Mouse (Mus musculus): ENCODE measurements around the gene Ecpas.

Gene Ecpas

DNA sequence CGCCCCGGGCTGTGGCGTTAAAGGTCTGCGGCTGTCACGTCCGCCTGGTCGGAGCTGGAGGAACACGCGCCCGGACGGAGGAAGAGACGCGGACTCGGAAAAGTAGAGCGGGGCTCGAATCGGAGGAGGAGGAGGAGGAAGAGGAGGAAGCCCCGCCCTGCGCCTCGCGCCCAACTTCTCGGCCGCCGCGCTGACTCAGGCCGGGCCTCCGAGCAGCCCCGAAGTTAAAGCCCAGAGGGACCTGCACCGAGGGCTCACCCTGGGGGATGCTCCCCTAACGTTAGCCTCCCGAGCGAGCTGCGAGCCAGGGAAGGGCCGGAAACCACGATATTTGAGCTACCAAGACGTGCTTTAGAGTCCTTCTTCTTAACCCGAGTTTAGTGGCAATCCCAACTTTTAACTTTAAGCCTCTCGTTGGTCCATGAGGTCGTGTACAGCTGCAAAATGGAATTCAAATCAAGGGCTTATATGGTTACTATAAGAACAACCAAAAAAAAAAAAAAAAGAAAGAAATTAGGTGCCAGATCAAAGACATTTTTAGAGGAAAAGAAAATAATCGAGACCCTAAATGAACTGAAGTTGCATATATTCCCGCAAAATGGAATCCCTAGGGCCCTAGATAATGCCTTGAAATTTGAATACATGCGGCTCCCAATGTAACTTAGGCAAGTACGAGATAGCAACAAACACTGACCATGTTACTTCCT lies at the start of gene Ecpas:
Ecpas (minus strand) TSS at position 121 of the 707 bp plus-strand sequence.
- CTCF ChIA-PET, result interaction anchor here in 3 of 4 experiments (0.6 to 1.2 kb wide), 5 partner anchors 16 to 124 kb away, joined by 3 to 7 read pairs (median 5); no protein-coding TSS in a partner anchor
- POLR2A ChIA-PET, result interaction anchor here (0.5 to 3.1 kb wide), 31 partner anchors 10 to 956 kb away, joined by 3 to 23 read pairs (median 4); partner anchors contain the start of genes Dnajc25 (in 1 of the 4), Gng10 (in 1 of the 4), Ptgr1 (in 1 of the 4) and Txn1 (in 1 of the 4)

DNA sequence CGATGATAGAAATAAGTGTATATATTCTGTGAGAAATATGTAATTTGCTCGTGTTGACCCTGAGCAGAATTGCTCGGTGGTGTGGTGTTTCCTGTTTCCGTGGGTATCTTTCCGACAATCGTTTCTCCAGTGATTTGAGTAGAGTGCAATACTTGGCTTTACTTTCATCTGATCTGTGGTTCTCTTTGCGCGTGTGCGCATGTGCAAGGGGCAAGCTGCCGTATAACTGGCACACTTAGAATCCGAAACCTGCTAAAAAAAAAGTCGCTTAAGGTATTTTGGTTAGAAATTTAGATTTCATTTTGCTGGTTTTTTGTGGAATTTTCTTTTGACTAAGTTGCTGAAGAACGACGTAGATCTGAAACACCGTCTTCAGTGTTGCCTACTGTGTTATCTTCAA lies 49.2 kb upstream of the Ecpas start:
- ChIA-PET POLR2A (no interaction called here), CTCF (interaction anchor here in 1 of 4 experiments (1.0 kb wide), 1 partner anchor 38 kb away, joined by 3 read pairs; no protein-coding TSS in a partner anchor)

- ChIA-PET CTCF (interaction anchor here in 1 of 4 experiments (0.6 kb wide), 1 partner anchor 48 kb away, joined by 3 read pairs; no protein-coding TSS in a partner anchor), POLR2A (no interaction called here)
These were observed 40.1 kb upstream of the Ecpas start for GRCm38 (mm10) chr4:58952630-58953029.

DNA sequence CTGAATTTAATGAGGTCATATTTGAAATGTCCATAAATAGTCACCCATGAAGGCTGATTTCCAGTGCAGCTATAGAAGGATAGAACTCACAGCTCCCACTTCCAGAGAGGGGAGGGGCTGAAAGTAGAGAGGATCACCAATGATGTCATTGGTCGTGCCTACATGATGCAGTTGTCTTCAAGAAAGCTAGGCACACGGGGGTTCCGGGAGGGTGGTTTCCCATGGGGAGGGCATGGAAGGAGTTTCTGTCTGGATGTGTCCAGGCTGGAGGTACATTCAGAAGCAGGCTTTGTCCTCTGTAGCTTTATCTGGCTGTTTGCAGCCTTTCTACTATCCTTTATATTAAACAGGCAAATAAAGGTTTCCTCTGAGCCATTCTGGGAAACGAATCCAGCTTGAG lies 35.8 kb upstream of the Ecpas start:
- POLR2A ChIA-PET, result interaction anchor here in 1 of 4 experiments (0.6 kb wide), 1 partner anchor 55 kb away, joined by 4 read pairs; no protein-coding TSS in a partner anchor

GRCm38 (mm10) chr4:58944695-58945094 lies 32.1 kb upstream of the Ecpas start:
- ChIA-PET CTCF (interaction anchor here in 1 of 4 experiments (1.4 to 2.5 kb wide), 2 partner anchors 10 to 55 kb away, joined by 5 read pairs; no protein-coding TSS in a partner anchor), POLR2A (no interaction called here)

More for the DNA sequence above, 35.8 kb upstream of the Ecpas start:
- CTCF ChIA-PET, result interaction anchor here in 1 of 4 experiments (0.6 kb wide), 1 partner anchor 428 kb away, joined by 9 read pairs; no protein-coding TSS in a partner anchor

DNA sequence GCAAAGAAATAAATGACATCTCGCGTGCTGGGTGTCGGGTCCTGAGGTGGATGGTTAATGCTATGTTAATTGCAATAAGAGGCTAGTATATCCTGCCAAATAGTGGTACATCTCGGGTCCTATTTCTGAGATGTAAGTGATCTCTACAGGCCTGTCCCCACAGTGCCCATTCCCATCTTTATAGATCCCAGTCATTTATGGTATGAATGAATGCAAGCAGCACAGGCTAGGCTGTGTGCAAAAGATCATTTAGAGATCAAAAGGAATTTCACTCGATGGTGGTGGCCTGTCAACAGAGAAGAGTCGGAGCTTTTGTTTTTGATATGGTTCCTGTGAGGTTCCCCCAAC lies 31.6 kb upstream of the Ecpas start:
- ChIA-PET CTCF (interaction anchor here in 3 of 4 experiments (0.6 to 2.5 kb wide), 6 partner anchors 9 to 469 kb away, joined by 5 to 13 read pairs (median 8); no protein-coding TSS in a partner anchor), POLR2A (interaction anchor here in 3 of 4 experiments (0.5 to 2.3 kb wide), 9 partner anchors 9 to 1619 kb away, joined by 3 to 9 read pairs (median 6); partner anchors contain the start of genes Dnajc25 (in 1 of the 3), Ecpas (in 1 of the 3) and Ptgr1 (in 1 of the 3))

DNA sequence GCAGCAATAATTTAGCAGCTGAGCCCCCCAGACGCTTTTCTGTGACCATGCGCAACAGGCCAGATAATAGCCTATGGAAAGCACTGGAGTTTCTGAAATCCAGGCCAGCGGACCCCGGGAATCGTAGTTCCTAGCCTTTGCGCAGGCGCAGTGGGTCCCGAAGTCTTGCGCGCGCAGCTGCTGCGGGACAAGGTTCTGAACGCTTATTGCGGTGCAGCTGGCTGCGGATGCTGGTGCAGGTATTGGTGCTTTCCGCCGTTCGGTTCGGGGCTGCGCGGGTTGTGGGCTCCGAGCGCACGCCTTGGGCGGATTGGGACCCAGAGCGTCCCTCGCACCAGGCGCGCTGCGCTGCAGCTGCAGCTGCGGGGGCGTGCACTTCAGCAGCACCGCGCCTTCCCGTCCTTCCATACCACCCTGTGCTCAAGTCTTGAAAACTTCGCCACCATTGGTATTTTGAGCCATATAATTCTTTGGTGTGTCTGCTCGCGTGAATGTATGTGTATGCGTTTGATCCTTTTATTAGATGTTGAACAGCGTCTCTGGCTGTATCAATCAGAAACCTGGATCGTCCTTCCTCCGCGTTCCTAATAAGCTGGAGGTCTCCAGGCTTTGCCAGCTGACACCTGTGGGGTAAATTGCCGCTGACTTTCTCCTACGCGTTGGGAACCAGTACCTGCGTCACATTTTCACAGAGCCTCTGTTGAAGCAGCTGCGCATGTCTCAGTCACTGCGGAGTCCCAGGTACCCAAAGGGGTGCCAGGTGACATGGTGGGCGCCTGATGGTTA lies 31.1 kb upstream of the Ecpas start, which contains the start of gene Zkscan16:
Zkscan16 (plus strand) TSS at position 209 of the 786 bp plus-strand sequence.
- POLR2A ChIA-PET, result interaction anchor here in 3 of 4 experiments (0.5 to 2.3 kb wide), 11 partner anchors 9 to 1619 kb away, joined by 3 to 9 read pairs (median 5); partner anchors contain the start of genes Dnajc25 (in 1 of the 3), Ecpas (in 1 of the 3) and Ptgr1 (in 1 of the 3)

DNA sequence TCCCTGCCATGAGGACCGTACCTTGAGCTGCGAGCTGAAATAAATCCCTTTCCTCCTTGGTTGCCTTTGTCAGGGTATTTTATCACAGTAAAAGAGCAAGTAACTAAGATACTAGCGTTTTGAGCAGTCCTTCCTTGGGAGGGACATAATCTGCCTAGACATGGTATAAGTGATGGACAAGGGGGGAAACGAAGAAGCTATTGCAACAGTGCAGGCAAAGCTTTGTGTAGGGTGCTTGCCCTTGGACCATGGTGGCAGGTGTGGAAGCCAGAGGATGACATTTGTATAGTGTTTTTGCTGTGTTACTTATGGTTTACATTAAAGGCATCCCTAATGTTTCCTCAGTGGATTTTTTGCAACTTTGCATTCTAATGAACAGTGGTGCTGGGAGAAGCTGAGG lies 30.4 kb upstream of the Ecpas start:
- CTCF ChIA-PET, result interaction anchor here (0.5 to 2.5 kb wide), 6 partner anchors 42 to 298 kb away, joined by 3 to 6 read pairs (median 4); no protein-coding TSS in a partner anchor
- POLR2A ChIA-PET, result interaction anchor here in 2 of 4 experiments (0.7 to 2.3 kb wide), 7 partner anchors 8 to 126 kb away, joined by 3 to 9 read pairs (median 5); partner anchors contain the start of genes Dnajc25 (in 1 of the 2), Ecpas (in 1 of the 2) and Ptgr1 (in 1 of the 2)

More for the DNA sequence above, 31.1 kb upstream of the Ecpas start, which contains the start of gene Zkscan16:
- CTCF ChIA-PET, result interaction anchor here (0.5 to 2.5 kb wide), 10 partner anchors 9 to 470 kb away, joined by 3 to 13 read pairs (median 5); no protein-coding TSS in a partner anchor

DNA sequence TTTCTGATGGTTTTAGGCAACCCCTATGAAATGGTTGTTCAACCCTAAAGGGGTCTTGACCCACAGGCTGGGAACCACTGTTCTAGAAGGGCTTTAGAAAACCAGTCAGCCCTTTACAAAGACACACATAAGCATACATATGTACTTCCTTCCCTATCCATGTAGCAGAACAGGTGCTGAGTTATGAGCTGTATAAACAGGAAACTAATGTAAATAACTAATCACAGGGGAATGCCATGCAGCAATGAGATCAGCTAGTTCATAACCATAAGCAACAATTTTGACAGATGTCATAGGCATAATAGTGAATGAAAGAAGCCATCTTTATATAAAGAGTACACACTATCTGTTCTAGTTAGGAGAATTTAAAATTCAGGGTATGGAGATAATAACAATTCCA lies 29.1 kb upstream of the Ecpas start:
- ChIA-PET POLR2A (no interaction called here), CTCF (no interaction called here)

GRCm38 (mm10) chr4:58935846-58936245 lies 23.3 kb upstream of the Ecpas start:
- POLR2A ChIA-PET, result interaction anchor here in 2 of 4 experiments (0.8 to 1.7 kb wide), 6 partner anchors 23 to 64 kb away, joined by 3 to 7 read pairs (median 3); partner anchors contain the start of gene Ptgr1 (in 1 of the 2)
- CTCF ChIA-PET, result interaction anchor here in 3 of 4 experiments (0.7 to 1.0 kb wide), 8 partner anchors 11 to 112 kb away, joined by 3 to 5 read pairs (median 3); partner anchors contain the start of gene Ecpas (in 1 of the 3)

DNA sequence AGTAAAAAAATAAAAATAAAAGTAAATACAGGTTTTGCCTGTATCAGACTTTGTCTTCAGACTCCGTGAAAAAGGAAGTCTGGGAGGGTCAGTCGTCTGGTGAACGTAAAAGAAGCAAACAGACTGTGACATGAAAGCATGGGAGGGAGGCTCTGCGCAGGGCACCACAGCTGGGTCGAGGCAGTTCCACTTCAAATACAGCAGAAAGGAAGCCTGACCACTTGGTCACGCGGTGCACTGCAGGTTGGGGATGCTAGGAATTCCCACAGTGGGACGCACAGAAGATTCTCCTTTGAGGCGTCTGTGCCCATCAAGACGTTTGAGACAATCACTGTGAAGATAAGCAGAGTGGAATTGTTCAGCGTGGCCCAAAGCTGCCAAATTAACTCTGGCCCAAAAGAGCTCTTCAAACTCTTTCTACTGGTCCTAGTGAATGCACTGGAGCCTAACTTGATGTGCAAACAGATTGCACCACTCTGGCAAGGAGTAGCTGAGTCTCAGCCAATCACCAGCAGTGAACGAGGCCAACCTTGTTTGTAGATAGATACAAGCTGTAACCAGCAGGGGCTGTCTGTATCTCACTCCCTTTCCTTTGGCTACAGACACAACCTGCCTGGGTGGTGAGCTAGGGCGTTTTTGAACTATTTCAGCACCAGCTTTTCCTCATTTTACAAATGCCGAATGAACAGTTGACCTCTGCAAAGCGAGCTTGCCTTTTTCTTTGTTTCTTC lies 22.4 kb upstream of the Ecpas start:
- POLR2A ChIA-PET, result interaction anchor here (0.5 to 1.7 kb wide), 13 partner anchors 9 to 1164 kb away, joined by 3 to 7 read pairs (median 3); partner anchors contain the start of genes Ptgr1 (in 3 of the 4), Ecpas (in 1 of the 4) and Zkscan16 (in 1 of the 4)
- CTCF ChIA-PET, result interaction anchor here (0.5 to 1.2 kb wide), 15 partner anchors 9 to 665 kb away, joined by 3 to 7 read pairs (median 3); partner anchors contain the start of genes Ecpas (in 1 of the 4) and Zkscan16 (in 1 of the 4)

DNA sequence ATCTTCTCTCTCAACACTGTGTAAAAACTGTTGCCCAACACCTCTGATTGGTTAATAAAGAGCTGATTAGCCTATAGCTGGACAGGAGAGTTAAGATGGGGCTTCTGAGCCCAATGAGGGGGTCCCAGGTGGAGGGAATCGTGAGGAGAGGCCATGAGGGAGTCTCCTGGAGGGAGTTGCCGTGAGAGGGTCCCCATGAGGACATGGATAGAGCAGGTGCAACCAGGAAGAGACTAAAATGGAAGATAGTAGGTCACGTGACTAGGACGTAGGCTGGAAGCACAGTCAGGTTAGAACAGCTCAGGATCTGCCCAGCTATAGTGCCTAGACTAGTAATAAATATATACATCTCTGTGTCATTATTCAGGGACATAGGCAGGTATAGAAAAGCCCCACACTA lies 21.8 kb upstream of the Ecpas start:
- CTCF ChIA-PET, result interaction anchor here in 1 of 4 experiments (1.2 kb wide), 1 partner anchor 65 kb away, joined by 7 read pairs; no protein-coding TSS in a partner anchor
- POLR2A ChIA-PET, result interaction anchor here in 2 of 4 experiments (1.5 to 1.7 kb wide), 2 partner anchors 9 to 52 kb away, joined by 7 read pairs; partner anchors contain the start of gene Zkscan16 (in 1 of the 2)

GRCm38 (mm10) chr4:58932541-58932940 lies 20.0 kb upstream of the Ecpas start:
- ChIA-PET CTCF (no interaction called here), POLR2A (interaction anchor here in 1 of 4 experiments (0.7 to 1.1 kb wide), 4 partner anchors 12 to 875 kb away, joined by 3 to 4 read pairs (median 3); partner anchors contain the start of gene Ecpas)

DNA sequence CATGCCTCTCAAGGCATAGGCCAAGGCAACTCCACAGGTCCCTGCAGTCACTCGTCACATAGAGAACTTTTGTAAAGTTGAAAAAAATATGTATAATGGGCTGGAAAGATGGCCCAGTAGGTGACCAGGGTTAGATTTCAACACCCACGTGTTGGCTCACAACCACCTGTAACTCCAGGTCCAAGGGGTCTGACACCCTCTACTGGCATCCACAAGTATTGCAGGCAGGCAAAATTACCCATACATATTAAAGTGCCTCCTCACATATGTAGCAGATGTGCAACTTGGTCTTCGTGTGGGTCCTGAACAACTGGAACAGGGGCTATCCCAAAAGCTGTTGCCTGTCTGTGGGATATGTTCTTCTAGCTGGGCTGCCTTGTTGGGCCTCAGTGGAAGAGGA lies 15.1 kb upstream of the Ecpas start:
- ChIA-PET CTCF (interaction anchor here in 1 of 4 experiments (0.6 kb wide), 1 partner anchor 795 kb away, joined by 5 read pairs; no protein-coding TSS in a partner anchor), POLR2A (no interaction called here)

DNA sequence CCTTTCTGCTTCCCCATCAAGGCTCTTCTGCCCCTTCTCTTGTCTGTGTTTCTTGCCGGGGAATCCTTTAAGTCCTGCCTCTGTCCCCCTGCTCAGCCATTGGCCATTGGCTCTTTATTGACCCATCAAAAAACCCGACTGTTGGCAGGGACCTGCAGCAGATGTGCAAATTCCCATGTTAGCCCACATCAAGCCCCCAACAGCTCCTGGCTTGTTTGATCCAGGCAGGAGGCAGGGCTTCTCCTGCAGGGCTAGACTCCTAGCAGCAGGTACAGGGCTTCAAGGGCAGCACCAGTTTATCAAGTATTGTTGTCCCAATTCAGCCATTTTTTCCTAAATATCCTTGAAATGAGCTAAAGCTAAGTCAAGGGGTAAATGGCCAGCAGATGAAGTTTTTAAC lies 13.6 kb upstream of the Ecpas start:
- CTCF ChIA-PET, result interaction anchor here in 2 of 4 experiments (0.6 to 1.0 kb wide), 2 partner anchors 294 to 511 kb away, joined by 4 to 5 read pairs; no protein-coding TSS in a partner anchor
- POLR2A ChIA-PET, result interaction anchor here in 1 of 4 experiments (1.1 kb wide), 1 partner anchor 13 kb away, joined by 4 read pairs; the partner anchor contains the start of gene Ecpas

DNA sequence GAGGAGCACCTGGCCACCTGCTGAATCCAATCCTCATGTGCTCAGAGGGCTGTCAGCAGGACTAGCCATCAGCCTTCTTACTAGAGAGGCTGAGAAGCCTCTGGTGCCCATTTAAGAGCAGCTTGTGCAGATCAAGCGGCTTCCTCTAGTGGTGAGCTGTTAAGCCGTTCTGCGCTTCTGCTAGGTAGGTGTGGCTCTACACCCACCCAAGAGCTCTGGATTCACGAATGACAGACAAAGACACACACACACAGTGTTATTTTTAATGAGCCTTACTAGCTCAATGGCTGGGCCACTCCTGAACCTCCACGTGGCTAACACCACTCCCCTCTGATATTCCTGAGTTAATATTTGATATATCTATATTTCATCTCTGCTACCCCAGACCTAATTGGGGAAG lies 13.1 kb upstream of the Ecpas start:
- CTCF ChIA-PET, result interaction anchor here in 1 of 4 experiments (1.0 kb wide), 1 partner anchor 510 kb away, joined by 5 read pairs; no protein-coding TSS in a partner anchor
- POLR2A ChIA-PET, result interaction anchor here in 1 of 4 experiments (0.8 to 1.1 kb wide), 2 partner anchors 9 to 13 kb away, joined by 3 to 4 read pairs; partner anchors contain the start of gene Ecpas

DNA sequence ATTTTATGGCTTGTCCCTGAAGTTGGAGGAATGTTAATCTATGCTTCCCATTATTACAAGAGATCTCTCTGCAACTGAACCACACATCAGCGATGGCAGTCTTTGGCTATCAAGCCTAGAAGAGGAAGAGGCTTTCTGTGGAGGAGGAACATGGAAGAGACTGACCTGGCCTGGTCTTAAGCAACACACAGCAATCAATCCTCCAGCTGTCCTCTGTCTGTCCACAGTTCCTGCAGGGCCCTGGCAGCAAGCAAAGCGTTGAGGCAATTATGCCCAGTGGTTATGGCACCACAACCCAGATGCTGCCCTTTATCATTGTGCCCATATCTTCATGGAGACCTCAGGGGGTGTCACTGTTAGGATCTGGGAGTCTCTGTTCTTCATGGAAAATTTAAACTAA lies 11.4 kb upstream of the Ecpas start:
- ChIA-PET POLR2A (no interaction called here), CTCF (interaction anchor here in 1 of 4 experiments (1.1 kb wide), 1 partner anchor 76 kb away, joined by 3 read pairs; no protein-coding TSS in a partner anchor)

Data from embryonic stem cell, embryonic (primary cell).